Mouse (Mus musculus): Measurements from ENCODE around the gene Gng12. TPM values are rescaled to one million over a fixed set of nuclear protein-coding genes. Genes with fewer than 3 reads are reported as not detected.

Gene Gng12
- polyA plus RNA-seq, 1 experiment from 2014 or later = 27.8 TPM

DNA sequence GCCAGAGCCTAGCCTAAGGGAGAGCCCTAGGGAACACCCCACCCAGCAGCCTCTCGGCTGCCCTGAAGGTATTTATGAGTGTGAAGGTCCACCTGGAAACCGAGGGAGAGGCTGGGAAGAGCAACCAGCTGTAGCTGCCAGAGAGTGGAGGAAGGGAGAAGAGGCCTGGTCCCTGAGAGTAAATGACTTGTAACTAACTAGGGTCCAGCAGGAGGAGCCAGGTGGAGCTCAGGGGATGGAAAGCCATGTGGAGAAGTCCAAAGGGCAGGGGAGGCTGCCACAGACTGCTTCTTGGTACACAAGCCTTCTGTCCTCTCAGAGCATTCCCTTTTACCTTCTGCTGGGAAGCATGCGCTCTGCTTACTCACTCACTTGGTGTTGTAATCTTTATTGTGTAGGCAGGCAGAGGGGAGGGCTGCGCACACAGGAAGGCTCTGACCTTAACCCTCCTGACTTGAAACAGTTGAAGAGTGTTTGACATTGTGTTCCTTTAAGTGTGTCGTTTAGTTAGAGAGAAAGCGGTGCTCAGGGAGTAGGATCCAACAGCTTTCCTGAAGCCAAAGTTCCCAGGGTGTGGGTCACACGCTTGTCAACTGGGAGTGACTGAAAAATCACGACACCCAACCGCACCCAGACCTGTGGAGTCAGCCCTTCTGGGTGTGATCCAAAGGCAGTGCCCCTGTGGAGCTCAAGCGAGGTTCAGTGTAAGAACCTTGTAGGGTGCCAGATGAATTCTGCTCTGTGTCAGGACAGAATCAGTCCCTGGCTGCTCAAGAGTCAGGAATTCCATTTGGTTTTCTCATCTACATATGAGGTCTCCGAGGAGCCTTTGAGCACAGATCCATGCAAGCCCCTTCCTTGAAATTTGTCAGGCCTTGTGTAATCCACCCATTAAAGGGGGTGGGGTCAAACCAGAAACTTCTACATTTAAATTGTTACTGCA lies 14.6 kb downstream of the Gng12 start:
- Histone ChIP-seq H3K4me1 (ENCODE audit: control insufficient read depth, insufficient read depth, low read length) (no peaks in the 10 kb centered on the region), H3K9ac (ENCODE audit: low read length) (no peak overlapping the region), H3K9me3 (replicated peaks; ENCODE audit: control insufficient read depth, low read length) (no peaks in the 10 kb centered on the region), H3K4me2 (ENCODE audit: low read length) (no peak overlapping the region), H3K27ac (ENCODE audit: low read depth, low read length) (no peak overlapping the region), H3K27me3 (replicated peaks; ENCODE audit: control insufficient read depth, insufficient read depth, low read length) (no peaks in the 10 kb centered on the region), H3K4me3 (ENCODE audit: low read depth, low read length) (no peak overlapping the region), H3K36me3 (ENCODE audit: control insufficient read depth, insufficient read depth, low read length) (no peaks in the 10 kb centered on the region)
- no peak for DNase-seq (ENCODE audit: low spot score)
- 67% methylated on average over 11 of the region's 11 CpGs for WGBS
- no peak for ATAC-seq

DNA sequence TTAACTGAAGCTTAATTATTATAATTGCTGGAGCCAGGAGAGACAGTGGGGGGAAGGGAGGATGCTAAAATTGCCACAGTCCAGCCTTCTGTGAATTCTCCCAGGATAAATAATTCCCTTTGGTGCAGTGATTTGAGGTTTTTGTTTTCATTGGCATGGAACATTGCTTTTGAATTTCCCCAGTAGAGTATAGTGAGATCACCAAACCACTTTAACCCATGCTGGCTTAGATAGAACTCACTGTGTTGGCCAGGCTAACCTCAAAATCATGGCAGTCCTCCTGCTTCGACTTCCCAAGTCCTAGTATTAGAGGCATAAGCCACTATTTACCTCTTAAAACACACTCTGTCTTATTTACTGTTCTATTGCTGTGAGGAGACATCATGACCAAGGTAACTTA lies 17.2 kb downstream of the Gng12 start:
- DNase-seq (ENCODE audit: low spot score) (no peak), ATAC-seq (no peak)
- no peak overlapping the region for H3K4me2 ChIP-seq (ENCODE audit: low read length)
- no peak overlapping the region for H3K27ac ChIP-seq (ENCODE audit: low read depth, low read length)
- 86% methylated on average over 1 of the region's 1 CpGs for WGBS
- H3K4me3 ChIP-seq (ENCODE audit: low read depth, low read length) = no peak overlapping the region
- no peaks in the 10 kb centered on the region for H3K27me3 ChIP-seq (replicated peaks; ENCODE audit: control insufficient read depth, insufficient read depth, low read length)
- H3K4me1 ChIP-seq (ENCODE audit: control insufficient read depth, insufficient read depth, low read length) = no peaks in the 10 kb centered on the region
- H3K9ac ChIP-seq (ENCODE audit: low read length) = no peak overlapping the region
- H3K36me3 ChIP-seq (ENCODE audit: control insufficient read depth, insufficient read depth, low read length) = no peaks in the 10 kb centered on the region
- no peaks in the 10 kb centered on the region for H3K9me3 ChIP-seq (replicated peaks; ENCODE audit: control insufficient read depth, low read length)

DNA sequence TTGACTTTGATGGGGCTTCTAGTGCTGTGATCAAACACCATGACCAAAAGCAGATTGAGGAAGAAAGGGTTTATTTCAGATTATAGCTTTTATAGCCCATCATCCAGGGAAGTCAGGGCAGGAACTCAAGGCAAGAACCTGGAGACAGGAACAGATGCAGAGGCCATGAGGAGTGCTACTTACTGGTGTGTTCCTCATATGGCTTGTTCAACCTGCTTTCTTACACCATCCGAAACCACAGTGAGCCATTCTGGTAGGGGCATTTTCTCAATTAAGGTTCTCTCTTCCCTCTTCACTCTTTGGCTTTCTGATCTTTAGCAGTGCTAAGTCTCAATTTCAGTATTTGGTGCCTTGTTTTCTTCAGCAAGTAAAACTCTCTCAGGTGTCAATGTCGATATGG lies 19.4 kb downstream of the Gng12 start:
- Histone ChIP-seq H3K36me3 (ENCODE audit: control insufficient read depth, insufficient read depth, low read length) (no peaks in the 10 kb centered on the region), H3K9ac (ENCODE audit: low read length) (no peak overlapping the region), H3K9me3 (replicated peaks; ENCODE audit: control insufficient read depth, low read length) (no peaks in the 10 kb centered on the region), H3K4me1 (ENCODE audit: control insufficient read depth, insufficient read depth, low read length) (no peaks in the 10 kb centered on the region), H3K4me2 (ENCODE audit: low read length) (no peak overlapping the region), H3K4me3 (ENCODE audit: low read depth, low read length) (no peak overlapping the region), H3K27me3 (replicated peaks; ENCODE audit: control insufficient read depth, insufficient read depth, low read length) (no peaks in the 10 kb centered on the region), H3K27ac (ENCODE audit: low read depth, low read length) (no peak overlapping the region)
- WGBS = 100% methylated on average over 2 of the region's 2 CpGs
- no peak for ATAC-seq
- DNase-seq (ENCODE audit: low spot score) = no peak

DNA sequence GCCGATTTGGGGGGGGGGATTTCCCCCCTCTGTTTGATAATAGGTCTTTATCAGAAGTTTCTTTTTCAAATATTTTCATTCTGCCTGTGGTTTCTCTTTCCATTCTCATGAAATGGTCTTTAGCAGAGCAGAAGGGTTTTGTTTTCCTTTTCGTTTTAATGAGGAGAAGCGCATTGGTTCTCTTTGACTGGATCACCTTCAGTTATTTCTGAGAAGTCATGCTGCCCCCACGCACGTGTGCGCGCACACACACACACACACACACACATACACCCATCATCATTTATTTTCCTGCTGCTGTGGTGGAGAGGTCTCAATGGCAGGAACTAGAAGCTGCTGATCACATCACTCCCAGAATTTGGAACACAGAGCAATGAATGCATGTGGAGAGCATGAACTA lies 20.8 kb downstream of the Gng12 start:
- ATAC-seq = no peak
- no peak overlapping the region for H3K4me3 ChIP-seq (ENCODE audit: low read depth, low read length)
- H3K4me1 ChIP-seq (ENCODE audit: control insufficient read depth, insufficient read depth, low read length) = no peaks in the 10 kb centered on the region
- 87% methylated on average over 7 of the region's 7 CpGs for WGBS
- no peak overlapping the region for H3K9ac ChIP-seq (ENCODE audit: low read length)
- no peak overlapping the region for H3K27ac ChIP-seq (ENCODE audit: low read depth, low read length)
- no peaks in the 10 kb centered on the region for H3K9me3 ChIP-seq (replicated peaks; ENCODE audit: control insufficient read depth, low read length)
- no peak for DNase-seq (ENCODE audit: low spot score)
- H3K36me3 ChIP-seq (ENCODE audit: control insufficient read depth, insufficient read depth, low read length) = no peaks in the 10 kb centered on the region
- H3K27me3 ChIP-seq (replicated peaks; ENCODE audit: control insufficient read depth, insufficient read depth, low read length) = no peaks in the 10 kb centered on the region
- H3K4me2 ChIP-seq (ENCODE audit: low read length) = no peak overlapping the region

DNA sequence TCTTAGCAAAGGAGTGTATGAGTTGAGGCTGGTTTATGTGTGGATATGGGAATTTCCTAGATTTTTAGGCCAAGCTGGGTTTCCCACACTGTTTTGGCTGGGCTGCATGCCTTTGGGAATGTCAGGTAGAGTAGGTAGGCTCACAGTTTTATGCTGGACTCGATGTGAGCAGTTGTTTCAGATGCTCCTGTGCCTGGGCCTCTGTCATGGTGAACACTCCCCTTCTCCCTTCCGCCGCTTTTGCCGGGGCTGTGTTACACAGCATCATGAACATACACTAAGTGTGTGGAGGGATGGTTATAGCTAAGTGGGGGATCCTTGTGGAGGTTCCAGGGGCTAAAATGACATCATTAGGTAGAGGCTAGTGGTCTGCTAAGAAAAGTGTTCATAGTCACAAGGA lies 24.6 kb downstream of the Gng12 start:
- Histone ChIP-seq H3K27me3 (replicated peaks; ENCODE audit: control insufficient read depth, insufficient read depth, low read length) (no peaks in the 10 kb centered on the region), H3K4me2 (ENCODE audit: low read length) (no peak overlapping the region), H3K9me3 (replicated peaks; ENCODE audit: control insufficient read depth, low read length) (no peaks in the 10 kb centered on the region), H3K9ac (ENCODE audit: low read length) (no peak overlapping the region), H3K4me3 (ENCODE audit: low read depth, low read length) (no peak overlapping the region), H3K4me1 (ENCODE audit: control insufficient read depth, insufficient read depth, low read length) (no peaks in the 10 kb centered on the region), H3K36me3 (ENCODE audit: control insufficient read depth, insufficient read depth, low read length) (no peaks in the 10 kb centered on the region), H3K27ac (ENCODE audit: low read depth, low read length) (no peak overlapping the region)
- 94% methylated on average over 4 of the region's 4 CpGs for WGBS
- ATAC-seq (no peak), DNase-seq (ENCODE audit: low spot score) (no peak)

DNA sequence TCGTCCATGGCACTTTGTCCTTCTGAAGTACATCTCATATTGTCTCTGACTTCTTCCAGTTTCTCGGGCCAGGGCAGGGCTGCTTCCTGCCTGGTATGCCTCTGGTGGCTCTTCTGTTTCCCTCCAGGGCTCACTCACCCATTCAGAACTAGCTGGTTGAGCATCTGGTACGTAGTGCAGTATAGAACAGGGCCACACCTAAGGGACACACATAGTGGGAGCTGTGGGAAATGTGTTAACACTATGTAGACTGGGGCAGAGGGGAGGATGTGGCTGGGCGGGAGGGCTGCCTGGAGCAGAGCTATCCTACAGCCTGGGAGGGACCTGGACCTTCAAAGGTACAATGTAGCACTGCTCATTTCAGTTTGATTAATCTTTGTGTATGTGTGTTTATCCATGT lies 25.6 kb downstream of the Gng12 start:
- DNase-seq (ENCODE audit: low spot score) = no peak

DNA sequence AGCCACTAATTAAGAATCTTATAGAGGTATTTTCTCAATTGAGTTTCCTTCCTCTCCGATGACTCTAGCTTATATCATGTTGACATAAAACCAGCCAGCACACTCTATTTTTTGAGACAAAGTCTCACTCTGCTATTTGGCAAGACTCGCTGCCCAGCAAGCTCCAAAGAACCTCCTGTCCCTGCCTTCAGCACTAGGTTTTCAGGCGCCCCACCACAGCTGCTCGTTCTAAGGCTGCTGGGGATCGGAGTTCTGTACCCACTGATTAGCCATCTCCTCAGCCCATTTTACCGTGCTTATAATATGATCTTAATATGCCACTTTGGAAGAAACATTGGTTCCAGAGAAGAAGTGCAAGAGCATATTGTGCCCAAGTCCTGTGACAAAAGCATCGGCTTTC lies 26.3 kb downstream of the Gng12 start:
- WGBS = 95% methylated on average over 7 of the region's 7 CpGs
- Histone ChIP-seq H3K27ac (ENCODE audit: low read depth, low read length) (no peak overlapping the region), H3K4me3 (ENCODE audit: low read depth, low read length) (no peak overlapping the region), H3K9ac (ENCODE audit: low read length) (no peak overlapping the region), H3K27me3 (replicated peaks; ENCODE audit: control insufficient read depth, insufficient read depth, low read length) (no peaks in the 10 kb centered on the region), H3K9me3 (replicated peaks; ENCODE audit: control insufficient read depth, low read length) (no peaks in the 10 kb centered on the region), H3K4me2 (ENCODE audit: low read length) (no peak overlapping the region), H3K36me3 (ENCODE audit: control insufficient read depth, insufficient read depth, low read length) (no peaks in the 10 kb centered on the region), H3K4me1 (ENCODE audit: control insufficient read depth, insufficient read depth, low read length) (no peaks in the 10 kb centered on the region)
- no peak for DNase-seq (ENCODE audit: low spot score)
- ATAC-seq = no peak

More for the DNA sequence above, 25.6 kb downstream of the Gng12 start:
- Histone ChIP-seq H3K4me1 (ENCODE audit: control insufficient read depth, insufficient read depth, low read length) (no peaks in the 10 kb centered on the region), H3K27ac (ENCODE audit: low read depth, low read length) (no peak overlapping the region), H3K9ac (ENCODE audit: low read length) (no peak overlapping the region), H3K27me3 (replicated peaks; ENCODE audit: control insufficient read depth, insufficient read depth, low read length) (no peaks in the 10 kb centered on the region), H3K36me3 (ENCODE audit: control insufficient read depth, insufficient read depth, low read length) (no peaks in the 10 kb centered on the region), H3K4me3 (ENCODE audit: low read depth, low read length) (no peak overlapping the region), H3K9me3 (replicated peaks; ENCODE audit: control insufficient read depth, low read length) (no peaks in the 10 kb centered on the region), H3K4me2 (ENCODE audit: low read length) (no peak overlapping the region)
- ATAC-seq = no peak
- 87% methylated on average over 4 of the region's 4 CpGs for WGBS

DNA sequence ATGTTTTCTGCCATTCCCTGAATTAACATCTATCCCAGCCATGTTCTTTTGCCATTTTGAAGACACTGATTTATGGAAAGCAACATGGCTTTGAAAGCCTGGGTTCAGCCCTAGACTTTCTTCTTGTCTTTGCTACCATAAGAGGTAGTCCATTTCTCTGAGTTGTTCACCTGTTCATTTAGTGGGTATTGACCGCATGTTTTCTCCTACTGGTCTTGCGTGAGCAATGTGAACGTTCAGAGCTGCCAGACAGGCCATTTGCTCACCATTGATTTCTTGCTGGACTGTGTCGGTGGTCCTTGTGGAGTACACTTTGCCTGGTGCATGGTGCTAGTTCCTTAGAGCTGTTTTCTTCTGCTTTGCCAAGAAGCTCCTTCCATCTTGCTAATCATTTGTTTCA lies 27.7 kb downstream of the Gng12 start:
- Histone ChIP-seq H3K27ac (ENCODE audit: low read depth, low read length) (no peak overlapping the region), H3K9ac (ENCODE audit: low read length) (no peak overlapping the region), H3K4me2 (ENCODE audit: low read length) (no peak overlapping the region), H3K36me3 (ENCODE audit: control insufficient read depth, insufficient read depth, low read length) (no peaks in the 10 kb centered on the region), H3K4me3 (ENCODE audit: low read depth, low read length) (no peak overlapping the region), H3K9me3 (replicated peaks; ENCODE audit: control insufficient read depth, low read length) (no peaks in the 10 kb centered on the region), H3K27me3 (replicated peaks; ENCODE audit: control insufficient read depth, insufficient read depth, low read length) (no peaks in the 10 kb centered on the region), H3K4me1 (ENCODE audit: control insufficient read depth, insufficient read depth, low read length) (no peaks in the 10 kb centered on the region)
- WGBS = 92% methylated on average over 4 of the region's 4 CpGs
- no peak for DNase-seq (ENCODE audit: low spot score)
- no peak for ATAC-seq

DNA sequence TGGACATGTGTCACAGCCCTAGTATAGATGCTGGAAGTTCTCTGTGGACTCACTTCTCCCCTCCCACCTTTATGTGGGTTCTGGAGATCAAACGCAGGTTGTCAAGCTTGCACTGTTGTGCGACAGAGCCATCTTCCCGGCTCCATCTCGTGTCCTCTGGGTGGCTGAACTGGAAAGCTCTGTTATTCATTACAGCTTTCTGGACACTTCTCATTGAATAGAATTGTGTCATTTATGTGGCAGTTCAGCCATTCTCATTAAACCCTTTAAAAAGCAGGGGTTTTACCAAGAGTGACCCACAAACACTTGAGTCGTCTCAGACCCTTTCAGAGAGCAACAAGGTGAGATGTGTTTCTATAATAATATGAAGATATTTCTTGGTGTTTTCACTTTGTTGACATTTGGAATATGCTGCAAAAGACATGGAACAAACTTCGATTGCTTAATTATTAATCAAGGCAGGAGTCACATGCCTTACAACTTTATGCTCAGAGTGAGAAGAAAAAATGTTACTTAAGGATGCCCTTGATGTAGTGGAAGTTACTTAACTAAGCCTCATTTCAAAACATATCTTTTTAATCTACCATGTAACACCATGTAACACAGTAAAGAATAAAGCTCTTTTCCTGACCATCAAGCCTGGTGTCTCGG lies 28.2 kb downstream of the Gng12 start:
- no peaks in the 10 kb centered on the region for H3K9me3 ChIP-seq (replicated peaks; ENCODE audit: control insufficient read depth, low read length)
- H3K36me3 ChIP-seq (ENCODE audit: control insufficient read depth, insufficient read depth, low read length) = no peaks in the 10 kb centered on the region
- no peak overlapping the region for H3K27ac ChIP-seq (ENCODE audit: low read depth, low read length)
- no peak overlapping the region for H3K4me2 ChIP-seq (ENCODE audit: low read length)
- H3K4me3 ChIP-seq (ENCODE audit: low read depth, low read length) = no peak overlapping the region
- DNase-seq (ENCODE audit: low spot score) = no peak
- H3K27me3 ChIP-seq (replicated peaks; ENCODE audit: control insufficient read depth, insufficient read depth, low read length) = no peaks in the 10 kb centered on the region
- ATAC-seq = no peak
- 79% methylated on average over 7 of the region's 7 CpGs for WGBS
- no peak overlapping the region for H3K9ac ChIP-seq (ENCODE audit: low read length)
- H3K4me1 ChIP-seq (ENCODE audit: control insufficient read depth, insufficient read depth, low read length) = no peaks in the 10 kb centered on the region
